Mouse (Mus musculus) neural tube, embryonic 11.5 days (tissue): ENCODE results near the gene Frem3. TPM values are rescaled to one million over a fixed set of nuclear protein-coding genes. Genes with fewer than 3 reads are reported as not detected.

Experiments
- ATAC-seq: fragments of 200-750 bp; cut with Nextera tagmentation; 2 replicates; pipeline ENCODE4 v1.8.0; 2017; ENCODE audit warnings: moderate number of reproducible peaks, mild to moderate bottlenecking, moderate TSS enrichment, moderate library complexity; ENCODE audit not compliant: insufficient read depth, low FRiP score, low TSS enrichment
- DNase-seq: peaks from one replicate; pipeline ENCODE4 v3.0.0-alpha.2; 2015; ENCODE audit warnings: low spot score
- H3K27ac ChIP-seq: fragments of 300-500 bp; sonication (generic); 2 replicates; pipeline ENCODE4 v1.5.1; 2014; ENCODE audit warnings: low read depth, mild to moderate bottlenecking, low read length
- H3K27me3 ChIP-seq: fragments of 300-500 bp; sonication (generic); 2 replicates; pipeline ENCODE4 v1.6.1; 2014; ENCODE audit warnings: mild to moderate bottlenecking, low read length, mixed read lengths; ENCODE audit not compliant: control insufficient read depth, insufficient read depth
- H3K36me3 ChIP-seq: fragments of 300-500 bp; sonication (generic); 2 replicates; pipeline ENCODE4 v1.6.1; 2014; ENCODE audit warnings: mild to moderate bottlenecking, low read length, moderate library complexity, mixed read lengths; ENCODE audit not compliant: control insufficient read depth, insufficient read depth
- H3K4me1 ChIP-seq: fragments of 300-500 bp; sonication (generic); 2 replicates; pipeline ENCODE4 v1.6.1; 2014; ENCODE audit warnings: low read length, mixed read lengths; ENCODE audit not compliant: control insufficient read depth, insufficient read depth
- H3K4me2 ChIP-seq: fragments of 300-500 bp; sonication (generic); 2 replicates; pipeline ENCODE4 v1.6.1; 2014; ENCODE audit warnings: low read depth, mild to moderate bottlenecking, moderate library complexity
- H3K4me3 ChIP-seq: fragments of 300-500 bp; sonication (generic); 2 replicates; pipeline ENCODE4 v1.5.1; 2014; ENCODE audit warnings: low read depth, low read length
- H3K9ac ChIP-seq: fragments of 300-500 bp; sonication (generic); 2 replicates; pipeline ENCODE4 v1.6.1; 2014; ENCODE audit warnings: mild to moderate bottlenecking, low read length
- H3K9me3 ChIP-seq: fragments of 300-500 bp; sonication (generic); 2 replicates; pipeline ENCODE4 v1.6.1; 2016; ENCODE audit warnings: low read length; ENCODE audit not compliant: control insufficient read depth
- WGBS: fragments of 180-500 bp; shearing (Covaris S2); extraction: QIAGEN DNeasy Blood & Tissue Kit; methylation state at CpG from one replicate; pipeline ENCODE4 v1.1.7; 2014; 5-methylcytosine and 5-hydroxymethylcytosine counted together
- polyA plus RNA-seq: library from polyadenylated mRNA; unstranded; fragments of >200 nt; fragmentation: Nextera tagmentation; extraction: Ambion mirVana; gene quantifications from 2 replicates; pipeline ENCODE4 v1.2.1, GENCODE M21; 2014

Gene Frem3
- polyA plus RNA-seq, 1 experiment from 2014 or later = 0.04 TPM

DNA sequence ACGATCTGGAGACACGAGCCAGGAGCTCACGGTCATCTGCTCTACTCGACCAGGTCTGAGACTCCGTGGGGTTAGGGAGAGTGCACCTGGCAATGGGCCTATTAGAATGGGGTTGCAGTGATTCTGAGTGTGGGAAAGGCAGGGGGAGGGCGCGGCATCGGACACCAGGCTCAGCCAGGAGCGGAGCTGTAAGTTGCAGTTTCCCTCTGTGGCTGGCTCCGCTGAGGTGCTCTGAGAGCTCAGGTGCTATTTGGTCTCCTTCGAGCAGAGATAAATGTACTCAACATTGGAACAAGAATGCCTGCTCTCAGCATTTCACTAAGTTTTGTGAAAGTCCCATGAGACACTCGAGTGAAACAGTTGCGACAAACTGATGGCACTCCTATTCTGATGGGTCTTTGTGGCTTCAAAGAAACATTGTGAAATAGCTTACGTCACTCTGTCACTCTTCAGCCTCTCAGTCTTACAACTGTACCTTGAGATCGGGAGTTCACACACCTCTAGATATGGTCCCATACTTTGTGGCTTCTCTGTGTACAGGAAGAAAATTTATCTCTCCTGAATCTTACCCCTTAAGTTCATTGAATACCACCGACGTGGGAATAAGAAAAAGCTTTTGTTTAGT is 58.5 kb downstream of the Frem3 start:
- no peak overlapping the region for H3K4me2 ChIP-seq
- no peaks in the 10 kb centered on the region for H3K4me1 ChIP-seq

DNA sequence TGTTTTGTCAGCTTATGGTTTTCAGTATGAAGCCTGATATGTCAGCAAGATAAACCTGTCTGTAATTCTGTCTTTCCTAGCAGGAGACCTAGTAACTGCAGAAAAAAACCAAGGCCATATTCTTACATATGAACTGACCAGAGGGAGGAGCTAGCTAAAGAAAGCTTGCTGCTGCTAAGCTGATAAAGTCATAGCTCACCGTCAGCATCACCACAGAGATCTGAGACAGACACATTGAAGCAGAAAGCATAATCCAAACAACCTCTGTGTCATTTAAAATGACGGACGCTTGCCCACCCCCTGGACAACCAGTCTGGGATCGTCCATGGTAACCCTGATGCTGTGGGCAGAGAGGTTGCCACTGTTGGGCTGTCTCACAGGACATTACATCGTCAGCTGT is 71.7 kb downstream of the Frem3 start:
- Histone ChIP-seq H3K9me3 (no peaks in the 10 kb centered on the region), H3K36me3 (no peaks in the 10 kb centered on the region), H3K27me3 (no peaks in the 10 kb centered on the region), H3K4me2 (no peak overlapping the region), H3K4me3 (no peak overlapping the region), H3K4me1 (no peaks in the 10 kb centered on the region), H3K27ac (no peak overlapping the region), H3K9ac (no peak overlapping the region)
- 88% methylated on average over 5 of the region's 5 CpGs for WGBS
- ATAC-seq = no peak
- DNase-seq = no peak

More for the DNA sequence above, 58.5 kb downstream of the Frem3 start:
- DNase-seq = no peak
- no peaks in the 10 kb centered on the region for H3K9me3 ChIP-seq
- WGBS = 82% methylated on average over 17 of the region's 17 CpGs
- ATAC-seq = no peak
- no peak overlapping the region for H3K4me3 ChIP-seq
- H3K27ac ChIP-seq = no peak overlapping the region
- H3K9ac ChIP-seq = no peak overlapping the region
- H3K27me3 ChIP-seq = no peaks in the 10 kb centered on the region
- no peaks in the 10 kb centered on the region for H3K36me3 ChIP-seq

DNA sequence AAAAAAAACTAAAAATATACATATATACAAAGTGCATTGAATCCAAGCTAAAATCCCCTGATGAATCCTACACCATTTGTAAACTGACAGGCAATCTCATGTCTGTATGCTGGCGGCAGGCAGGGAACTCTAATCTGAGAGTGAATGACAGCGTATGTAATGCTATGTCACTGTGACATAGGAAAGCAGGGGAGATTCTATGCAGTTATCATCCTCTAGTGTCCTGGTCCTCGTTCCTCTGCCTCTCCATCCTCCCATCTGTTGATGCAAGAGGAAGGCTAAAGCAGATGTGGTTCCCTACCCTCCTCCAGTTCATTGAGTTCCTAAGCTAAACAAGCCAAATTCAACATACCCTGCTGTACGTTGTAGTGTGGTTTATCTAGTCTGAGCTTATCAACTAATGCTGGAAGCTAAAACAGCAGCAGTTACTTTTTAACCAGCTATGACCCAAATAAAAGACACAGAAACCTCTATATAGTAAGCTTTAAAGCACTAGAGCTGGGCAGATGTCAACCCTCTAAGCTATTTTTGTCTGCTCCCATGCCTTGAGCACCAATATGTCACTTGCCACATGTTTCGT is 73.0 kb downstream of the Frem3 start:
- H3K27me3 ChIP-seq = no peaks in the 10 kb centered on the region
- WGBS = 87% methylated on average over 5 of the region's 5 CpGs

DNA sequence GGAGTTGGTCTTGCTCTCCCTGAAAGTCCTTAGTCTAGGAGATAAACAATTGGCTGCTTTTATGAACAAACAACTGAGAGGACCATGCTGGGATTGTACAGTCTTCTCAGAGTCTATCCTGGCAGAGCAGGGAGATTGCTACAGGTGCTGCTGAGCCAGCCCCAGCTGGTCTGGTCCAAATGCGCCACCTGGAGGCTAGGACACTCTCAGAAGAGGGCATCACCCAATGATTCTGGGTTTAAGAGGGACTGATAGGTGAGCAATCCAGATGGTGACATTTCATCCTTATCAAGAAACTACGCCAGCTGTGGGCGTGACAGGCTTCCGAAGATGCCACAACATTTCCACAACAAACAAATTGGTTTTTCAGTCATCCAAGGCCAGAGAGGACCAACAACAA is 77.3 kb downstream of the Frem3 start:
- 55% methylated on average over 4 of the region's 4 CpGs for WGBS
- ATAC-seq = no peak

More for the DNA sequence above, 73.0 kb downstream of the Frem3 start:
- no peak for DNase-seq
- no peak overlapping the region for H3K4me2 ChIP-seq
- H3K4me3 ChIP-seq = no peak overlapping the region
- H3K27ac ChIP-seq = no peak overlapping the region
- H3K36me3 ChIP-seq = no peaks in the 10 kb centered on the region
- H3K4me1 ChIP-seq = no peaks in the 10 kb centered on the region
- ATAC-seq = no peak
- no peak overlapping the region for H3K9ac ChIP-seq
- no peaks in the 10 kb centered on the region for H3K9me3 ChIP-seq

DNA sequence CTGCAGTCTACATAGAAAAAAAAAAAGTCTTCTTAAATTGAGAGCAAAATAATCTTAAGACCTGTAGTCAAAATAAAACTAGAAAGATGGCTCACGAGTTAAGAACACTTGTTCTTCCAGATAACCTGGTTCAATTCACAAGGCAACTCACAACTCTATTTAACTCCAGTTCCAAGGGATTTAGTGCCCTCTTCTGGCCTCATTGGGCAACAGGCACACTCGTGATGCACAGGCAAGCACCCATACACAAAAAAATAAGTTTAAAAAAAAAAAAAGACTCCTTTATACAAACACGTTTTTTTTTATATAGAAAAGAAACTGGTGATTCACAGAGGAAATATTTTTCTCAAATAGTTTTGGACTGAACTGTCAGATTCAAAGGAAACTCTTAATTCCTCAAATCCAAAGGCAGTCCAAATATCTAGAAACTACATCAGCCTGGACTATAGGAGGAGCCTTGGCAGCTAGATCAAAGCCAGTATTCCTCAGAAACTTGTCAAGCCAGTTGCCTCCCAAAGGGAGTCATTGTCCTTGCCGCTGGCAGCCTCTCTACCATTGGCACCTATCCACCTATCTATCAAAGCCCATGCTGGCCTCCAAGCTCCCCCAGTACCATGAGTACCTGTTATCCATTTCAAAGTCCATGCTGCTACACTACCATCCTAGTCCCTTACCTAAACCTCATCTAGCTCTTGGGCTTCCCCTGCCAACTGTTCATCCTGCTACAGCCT is 100.0 kb downstream of the Frem3 start:
- no peak overlapping the region for H3K27ac ChIP-seq
- H3K36me3 ChIP-seq = peaks cover 16% of the 10 kb centered on the region
- H3K4me1 ChIP-seq = no peaks in the 10 kb centered on the region
- no peak overlapping the region for H3K4me2 ChIP-seq
- no peak overlapping the region for H3K9ac ChIP-seq
- no peak overlapping the region for H3K4me3 ChIP-seq
- WGBS = 84% methylated on average over 4 of the region's 4 CpGs
- no peaks in the 10 kb centered on the region for H3K27me3 ChIP-seq
- ATAC-seq (no peak), DNase-seq (no peak)
- no peaks in the 10 kb centered on the region for H3K9me3 ChIP-seq

More for the DNA sequence above, 77.3 kb downstream of the Frem3 start:
- Histone ChIP-seq H3K36me3 (no peaks in the 10 kb centered on the region), H3K27ac (no peak overlapping the region), H3K9me3 (no peaks in the 10 kb centered on the region), H3K9ac (no peak overlapping the region), H3K27me3 (no peaks in the 10 kb centered on the region), H3K4me1 (no peaks in the 10 kb centered on the region), H3K4me3 (no peak overlapping the region), H3K4me2 (no peak overlapping the region)
- peak; percentile 49 for DNase-seq

DNA sequence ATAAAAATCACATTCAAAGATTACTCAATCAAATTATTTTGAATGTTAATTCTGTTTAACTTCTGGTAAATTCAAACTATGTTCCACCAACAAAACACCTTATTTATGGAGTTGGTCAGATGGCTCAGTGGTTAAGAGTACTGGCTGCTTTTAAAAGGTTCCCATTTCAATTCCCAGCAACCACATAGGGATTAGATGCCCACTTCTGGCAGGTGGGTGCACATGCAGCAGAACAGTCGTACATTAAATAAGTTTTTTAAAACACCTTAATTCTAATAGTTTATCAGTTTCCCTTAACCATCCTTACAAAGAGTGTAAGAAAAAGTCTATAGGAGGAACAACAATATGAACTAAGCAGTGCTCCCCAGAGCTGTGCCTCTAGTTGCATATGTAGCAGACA is 103.6 kb downstream of the Frem3 start:
- no peaks in the 10 kb centered on the region for H3K9me3 ChIP-seq
- no peaks in the 10 kb centered on the region for H3K27me3 ChIP-seq
- H3K9ac ChIP-seq = no peak overlapping the region
- H3K27ac ChIP-seq = no peak overlapping the region
- H3K4me3 ChIP-seq = no peak overlapping the region
- H3K36me3 ChIP-seq = peaks cover 12% of the 10 kb centered on the region
- DNase-seq (no peak), ATAC-seq (no peak)
- H3K4me1 ChIP-seq = no peaks in the 10 kb centered on the region
- WGBS = 88% methylated on average over 1 of the region's 1 CpGs
- H3K4me2 ChIP-seq = no peak overlapping the region

DNA sequence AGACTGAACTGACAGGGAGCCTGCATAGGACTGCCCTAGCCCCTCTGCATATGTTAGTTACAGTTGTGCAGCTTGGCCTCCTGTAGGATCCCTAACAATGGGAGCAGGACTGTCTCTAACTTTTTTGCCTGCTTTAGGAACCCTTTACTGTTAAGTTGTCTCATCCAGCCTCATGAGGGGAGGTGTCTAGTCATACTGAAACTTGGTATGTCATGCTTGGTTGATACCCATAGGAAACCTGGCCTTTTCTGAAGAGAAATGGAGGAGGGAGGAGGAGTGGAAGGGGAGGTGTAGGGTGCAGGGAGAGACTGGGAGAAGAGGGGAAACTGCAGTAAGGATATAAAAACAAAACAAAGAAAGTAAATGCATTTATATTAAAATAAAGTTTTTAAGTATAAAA is 121.4 kb downstream of the Frem3 start:
- Histone ChIP-seq H3K4me3 (no peak overlapping the region), H3K9ac (no peak overlapping the region), H3K27me3 (no peaks in the 10 kb centered on the region), H3K27ac (no peak overlapping the region), H3K36me3 (peaks cover 13% of the 10 kb centered on the region), H3K9me3 (no peaks in the 10 kb centered on the region), H3K4me1 (no peaks in the 10 kb centered on the region), H3K4me2 (no peak overlapping the region)
- DNase-seq = no peak
- ATAC-seq = no peak

DNA sequence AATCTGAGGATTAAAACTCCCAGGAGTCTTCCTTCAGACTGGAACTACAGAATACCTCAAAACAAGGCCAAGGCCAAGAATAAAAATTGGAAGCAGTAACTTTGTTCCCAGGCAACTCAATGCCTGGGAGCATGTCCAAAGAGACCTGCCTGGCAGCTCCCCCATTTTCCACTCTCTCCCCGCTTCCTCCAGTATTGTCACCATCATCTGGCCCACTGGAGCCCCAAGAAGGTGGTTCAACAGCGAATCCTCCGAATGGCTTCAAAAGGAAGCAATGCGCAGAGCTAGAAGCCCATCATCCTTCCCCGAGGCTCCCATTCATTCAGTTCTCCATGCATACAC is 127.1 kb downstream of the Frem3 start:
- DNase-seq (no peak), ATAC-seq (no peak)
- peak overlapping the region; percentile 83 for H3K9ac ChIP-seq
- peak overlapping the region; percentile 84 for H3K4me2 ChIP-seq
- no peaks in the 10 kb centered on the region for H3K27me3 ChIP-seq
- peaks cover 4% of the 10 kb centered on the region for H3K4me1 ChIP-seq
- under 1% methylated on average over 5 of the region's 5 CpGs for WGBS
- no peaks in the 10 kb centered on the region for H3K9me3 ChIP-seq
- peak overlapping the region; percentile 97 for H3K27ac ChIP-seq
- H3K4me3 ChIP-seq = peak overlapping the region; percentile 86
- H3K36me3 ChIP-seq = peaks cover 5% of the 10 kb centered on the region
